Mouse (Mus musculus) c-Kit-positive CD71-positive TER-119-negative erythroid progenitor cells, embryonic 14.5 days (primary cell): ENCODE measurements around the gene Ctdspl.

ENCODE experiments used
- DNase-seq: peaks from one replicate; pipeline ENCODE4 v3.0.0-alpha.2; 2013; ENCODE audit warnings: low read depth

Gene Ctdspl

DNA sequence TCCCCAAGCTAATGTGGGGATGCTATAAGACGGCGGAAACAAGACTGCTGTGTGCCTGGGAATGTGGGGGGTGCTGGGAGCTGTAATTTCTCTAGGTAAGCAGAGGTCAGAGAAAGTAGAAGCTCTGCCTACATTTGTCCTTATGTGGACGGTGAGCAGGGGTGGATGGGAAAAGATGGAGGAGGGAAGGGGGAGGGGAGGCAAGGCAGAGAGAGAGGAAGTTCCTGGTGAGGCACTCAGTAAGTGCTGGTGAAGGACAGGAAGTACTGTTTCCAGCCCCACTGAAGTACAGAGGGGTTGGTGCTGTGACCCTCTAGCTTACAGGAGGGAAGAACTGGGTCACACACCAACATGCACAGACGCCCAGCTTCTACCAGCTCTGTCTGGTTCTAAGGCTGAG, 138.0 kb downstream of the Ctdspl start:
- DNase-seq: no peak

DNA sequence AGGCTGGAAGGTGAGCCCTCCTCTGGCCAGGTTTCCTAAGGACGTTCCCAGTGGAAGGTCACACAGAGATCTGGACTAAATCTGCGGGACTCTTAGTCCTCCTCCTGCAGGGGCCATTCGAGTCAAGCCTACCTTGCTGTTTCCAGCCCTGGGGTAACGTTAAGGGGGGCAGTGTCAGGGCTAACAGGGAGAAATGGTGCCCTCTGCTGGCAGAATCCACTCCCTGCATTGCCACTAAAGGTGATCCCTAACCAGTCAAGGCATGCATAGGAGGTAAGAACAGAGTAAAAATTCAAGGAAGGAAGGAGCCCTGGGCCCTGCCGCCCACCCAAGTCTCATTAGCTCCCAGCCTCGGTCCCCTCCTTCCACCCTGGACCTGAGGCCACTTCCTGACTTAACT, 141.3 kb downstream of the Ctdspl start:
- DNase-seq: peak; percentile 44

DNA sequence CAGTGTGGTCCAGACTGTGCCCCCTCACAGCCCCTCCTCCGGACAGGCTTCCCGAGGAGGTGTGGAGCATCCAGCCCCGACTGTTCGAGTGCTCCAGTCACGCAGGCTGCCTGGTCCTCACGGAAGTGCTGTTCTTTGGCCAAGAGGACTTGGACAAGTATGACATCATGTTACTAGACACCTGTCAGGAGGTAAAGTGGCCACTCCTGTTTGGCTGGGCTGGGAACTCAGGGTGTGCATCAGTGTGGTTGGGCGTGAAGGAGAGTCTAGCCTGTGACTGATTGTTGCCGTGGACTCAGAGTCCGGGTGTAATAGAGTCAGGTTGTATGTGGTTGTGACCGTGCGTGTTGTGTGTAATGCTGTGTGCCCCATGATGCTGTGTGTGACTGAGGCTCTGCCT, 142.0 kb downstream of the Ctdspl start:
- DNase-seq: no peak

DNA sequence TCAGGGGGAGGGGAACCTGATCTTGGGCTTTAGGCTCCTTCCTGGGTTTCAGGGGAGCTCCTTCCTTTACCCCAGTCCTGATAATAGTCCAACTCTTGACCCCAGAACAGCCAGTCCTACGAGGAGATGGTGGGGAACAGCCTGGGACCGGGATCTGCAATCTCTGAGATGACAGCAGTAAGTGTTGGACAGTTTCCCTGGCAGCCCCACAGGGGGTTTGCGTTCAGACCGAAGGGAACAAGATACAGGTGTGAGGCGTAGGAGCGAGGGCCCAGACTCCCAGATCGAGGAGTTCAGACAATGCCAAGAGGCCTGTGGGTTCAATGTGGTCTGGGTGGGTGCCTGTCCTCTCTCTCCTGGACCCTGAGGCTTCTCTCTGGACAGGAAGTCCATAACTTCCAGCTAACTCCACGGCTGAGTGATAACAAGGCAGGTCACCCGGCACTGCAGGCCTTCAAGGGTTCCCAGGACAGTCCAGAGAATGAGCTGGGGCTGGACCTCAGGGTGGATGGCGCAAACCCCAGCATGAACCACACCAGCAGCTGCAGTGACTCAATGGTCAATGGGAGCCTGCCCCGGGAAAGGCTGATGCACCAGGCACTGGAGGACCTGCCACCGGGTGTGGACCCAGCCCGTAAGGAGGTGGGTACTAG, 144.0 kb downstream of the Ctdspl start:
- DNase-seq: no peak

DNA sequence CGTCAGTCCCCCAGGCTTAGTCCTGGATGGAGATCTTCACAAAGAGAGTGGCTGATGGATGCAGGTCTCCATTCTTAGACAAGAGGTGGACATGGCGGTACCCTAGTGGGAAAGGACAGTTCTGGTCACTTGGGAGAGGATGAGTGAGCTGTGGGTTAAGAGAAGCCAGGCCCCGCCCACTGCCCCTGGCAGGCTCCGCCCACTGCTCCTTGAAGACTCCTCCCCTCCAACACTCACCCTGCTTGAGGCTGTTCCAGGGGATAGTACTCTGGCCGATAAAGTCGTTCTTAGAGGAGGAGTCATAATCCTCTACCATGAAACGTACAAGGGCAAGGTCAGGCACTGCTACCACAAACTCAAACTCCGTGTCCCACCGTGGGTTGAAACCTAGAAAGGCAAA, 145.5 kb downstream of the Ctdspl start:
- DNase-seq: no peak

- no peak for DNase-seq
Measured at GRCm38 (mm10) chr9:119073184-119073895, 147.1 kb downstream of the Ctdspl start.

DNA sequence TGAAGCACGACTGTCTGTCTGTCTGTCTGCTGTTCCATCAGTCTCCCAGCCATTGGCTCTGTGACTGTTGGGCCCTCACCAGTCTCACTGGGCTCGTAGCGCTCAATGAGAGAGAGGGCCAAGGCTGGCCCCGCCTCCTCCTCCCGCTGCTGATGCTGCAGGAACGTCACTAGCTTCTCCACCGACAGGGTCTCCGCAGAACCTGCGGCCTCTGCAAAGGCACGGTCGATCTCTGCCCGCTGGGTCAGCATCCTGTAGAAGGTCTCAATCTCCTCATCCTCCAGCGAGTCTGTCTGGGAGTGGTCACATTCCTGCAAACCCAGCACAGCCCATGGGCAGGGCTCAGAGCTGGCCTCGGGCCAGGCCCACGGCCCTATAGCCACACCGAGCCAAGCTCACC, 149.4 kb downstream of the Ctdspl start:
- no peak for DNase-seq

DNA sequence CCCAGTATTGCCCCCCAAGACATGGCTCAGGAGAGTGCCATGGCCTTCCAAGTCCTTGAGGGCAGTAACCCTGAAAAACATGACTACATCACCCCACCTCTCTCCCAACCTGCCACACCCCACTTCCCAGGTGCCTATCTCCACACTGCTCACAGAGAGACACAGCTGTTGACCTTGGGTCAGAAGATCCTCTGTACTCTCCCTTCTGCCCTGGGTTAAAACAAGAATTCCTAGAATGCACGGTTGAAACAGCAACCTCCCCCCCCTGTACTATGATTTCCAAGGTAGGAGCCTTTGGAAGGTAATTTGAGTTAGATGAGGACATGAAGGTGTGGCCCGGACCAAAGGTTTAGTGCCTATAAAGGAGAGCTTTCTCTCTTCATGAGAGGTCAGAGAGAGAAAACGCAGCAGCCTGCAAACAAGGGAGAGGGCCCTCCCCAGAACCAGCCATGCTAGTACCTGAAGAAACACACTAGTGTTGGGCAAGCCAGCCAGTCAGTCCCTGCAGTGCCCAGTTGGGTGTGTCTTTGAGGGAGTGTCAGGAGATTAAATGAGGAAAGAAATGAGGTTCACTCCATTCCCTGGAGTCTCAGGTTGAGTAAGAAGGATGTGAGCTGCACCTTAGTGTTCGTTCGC, 153.9 kb downstream of the Ctdspl start:
- DNase-seq: no peak

DNA sequence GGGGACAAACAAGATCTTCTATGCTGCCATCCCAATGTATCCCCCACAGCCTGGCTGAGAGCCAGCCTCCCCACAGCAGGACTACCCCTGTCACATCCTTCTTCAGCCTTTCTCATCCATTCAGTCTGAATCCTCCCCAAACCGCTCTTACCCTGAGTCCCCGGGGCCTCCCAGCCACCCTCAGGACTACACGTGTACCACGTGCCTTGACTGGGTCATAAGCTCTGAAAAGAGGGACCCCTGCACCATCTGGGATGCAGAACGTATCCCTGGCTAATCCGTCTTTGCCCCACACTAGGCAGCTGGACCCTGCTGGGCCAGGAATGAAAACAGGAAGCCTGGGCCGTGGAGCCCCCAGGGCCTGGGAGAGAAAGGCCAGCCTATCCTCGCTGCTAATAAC, 155.8 kb downstream of the Ctdspl start:
- no peak for DNase-seq

DNA sequence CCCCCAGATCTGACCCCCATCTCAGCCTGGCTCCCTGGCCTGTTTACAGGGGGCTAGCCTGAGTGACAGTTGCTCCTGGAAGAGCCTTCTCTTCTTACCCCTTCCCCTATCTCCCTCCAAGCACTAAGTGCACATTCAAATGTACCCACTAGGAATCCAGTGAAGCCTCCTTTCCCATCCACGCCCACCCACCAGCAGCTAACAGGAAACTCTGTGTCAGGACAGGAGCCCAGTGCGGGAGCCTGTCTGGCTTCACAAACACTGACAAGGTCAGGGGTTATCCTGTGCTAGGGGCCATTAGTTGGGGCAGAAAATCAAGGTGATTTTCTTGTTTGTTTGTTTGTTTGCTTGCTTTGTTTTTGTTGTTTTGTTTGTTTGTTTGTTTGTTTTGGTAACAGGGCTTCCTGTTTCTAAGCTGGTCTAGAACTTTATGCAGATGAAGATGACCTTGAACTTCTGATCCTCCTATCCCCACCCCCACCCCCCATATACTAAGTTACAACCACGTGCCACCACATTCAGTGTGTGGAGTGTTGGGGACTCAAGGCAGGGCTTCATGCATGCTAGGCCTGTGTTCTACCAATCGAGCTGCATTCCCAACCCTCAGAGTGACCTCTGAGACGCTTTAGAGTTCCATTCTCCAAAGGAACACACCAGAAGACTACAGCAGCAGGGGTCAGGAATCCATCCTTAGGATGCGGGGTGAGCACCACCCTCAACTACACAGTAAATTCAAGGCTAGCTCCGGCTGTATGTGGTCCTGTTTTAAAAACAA, 156.6 kb downstream of the Ctdspl start:
- no peak for DNase-seq

GRCm38 (mm10) chr9:119083966-119084365, 157.7 kb downstream of the Ctdspl start:
- DNase-seq: no peak

DNA sequence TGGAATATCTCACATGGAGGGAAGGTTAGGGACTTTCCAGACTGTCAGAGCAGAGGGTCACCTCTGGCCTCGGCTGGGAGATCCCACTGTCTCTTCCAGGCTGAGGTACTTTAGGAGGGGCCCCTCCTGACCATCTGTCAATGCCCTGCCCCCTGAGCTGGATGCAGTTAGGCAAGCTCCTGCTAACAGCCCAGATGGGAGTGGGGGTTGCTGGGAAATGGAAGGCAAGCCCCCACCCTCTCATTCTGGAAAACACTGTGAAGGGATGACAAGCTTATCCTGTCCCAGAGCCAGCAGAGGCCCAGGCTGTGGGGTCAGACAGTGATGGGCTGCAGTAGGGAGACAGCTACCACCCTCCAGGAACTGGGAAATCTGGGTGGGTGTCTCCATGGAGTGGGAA, 160.2 kb downstream of the Ctdspl start:
- no peak for DNase-seq

DNA sequence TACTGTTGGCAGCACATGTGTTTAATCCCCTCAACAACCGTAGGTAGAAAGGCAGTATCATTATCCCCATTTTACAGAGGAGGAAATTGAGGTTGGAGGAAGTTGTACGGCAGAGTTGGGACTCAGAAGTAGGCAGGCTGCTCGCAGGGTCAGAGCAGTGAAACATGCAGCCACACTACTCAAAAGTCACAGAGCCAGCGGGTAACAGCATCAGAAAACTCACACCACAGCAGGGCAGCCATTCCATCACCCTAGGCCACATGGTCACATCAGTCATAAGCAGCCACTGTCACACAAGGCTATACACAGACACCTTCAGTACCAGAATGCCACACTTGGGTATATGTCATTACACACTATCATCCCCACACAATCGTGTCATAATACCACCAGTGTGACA, 161.1 kb downstream of the Ctdspl start:
- DNase-seq: no peak

DNA sequence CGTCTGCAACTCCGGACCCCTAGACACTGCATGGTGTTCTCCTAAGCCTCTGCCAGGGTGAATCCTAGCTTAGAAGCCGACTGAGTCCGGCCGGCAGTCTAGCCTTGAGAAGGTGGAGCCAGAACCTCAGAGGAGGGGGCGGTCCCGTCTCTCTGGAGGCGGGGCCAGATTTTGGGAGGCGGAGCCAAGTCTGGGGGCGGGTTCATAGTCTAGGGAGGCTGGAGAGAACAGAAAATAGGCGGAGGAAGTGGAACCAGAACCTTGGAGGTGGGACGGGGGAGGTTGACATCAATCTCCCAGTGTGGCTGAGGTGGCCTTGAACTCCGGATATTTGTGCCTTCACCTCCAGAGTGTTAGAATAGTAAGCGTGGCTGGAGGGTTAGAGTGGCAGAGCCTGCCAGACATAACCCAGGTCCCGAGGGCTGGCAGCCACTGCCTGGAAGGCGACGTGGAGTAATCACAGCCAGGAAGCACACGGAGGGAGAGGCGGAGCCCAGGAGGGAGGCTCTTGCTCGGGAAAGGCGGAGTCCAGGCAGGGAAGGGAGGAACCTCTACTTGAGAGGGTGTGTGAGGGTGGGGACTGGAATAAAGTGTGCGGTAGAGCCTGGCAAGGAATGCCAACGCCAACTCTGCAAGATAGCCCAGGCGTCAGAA, 162.0 kb downstream of the Ctdspl start:
- DNase-seq: peak; percentile 48

DNA sequence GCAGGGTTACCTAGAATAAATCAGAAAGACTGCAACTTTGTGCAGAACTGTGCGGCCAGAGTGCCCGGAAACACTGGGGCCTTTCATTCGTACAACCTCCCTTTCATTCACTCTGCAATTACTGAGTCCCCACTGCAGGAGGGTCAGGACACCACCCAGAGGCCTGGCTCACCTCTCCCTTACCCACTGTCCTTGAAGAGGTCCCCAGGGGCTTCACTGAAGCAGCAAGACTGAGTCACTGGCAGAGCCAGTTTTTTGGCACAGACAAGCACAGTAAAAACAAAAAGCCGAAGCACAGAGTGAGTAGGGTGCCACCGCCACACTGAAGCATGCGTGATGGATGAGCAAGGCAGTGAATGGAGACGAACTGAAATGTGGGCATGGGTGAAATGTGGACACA, 163.2 kb downstream of the Ctdspl start:
- no peak for DNase-seq

DNA sequence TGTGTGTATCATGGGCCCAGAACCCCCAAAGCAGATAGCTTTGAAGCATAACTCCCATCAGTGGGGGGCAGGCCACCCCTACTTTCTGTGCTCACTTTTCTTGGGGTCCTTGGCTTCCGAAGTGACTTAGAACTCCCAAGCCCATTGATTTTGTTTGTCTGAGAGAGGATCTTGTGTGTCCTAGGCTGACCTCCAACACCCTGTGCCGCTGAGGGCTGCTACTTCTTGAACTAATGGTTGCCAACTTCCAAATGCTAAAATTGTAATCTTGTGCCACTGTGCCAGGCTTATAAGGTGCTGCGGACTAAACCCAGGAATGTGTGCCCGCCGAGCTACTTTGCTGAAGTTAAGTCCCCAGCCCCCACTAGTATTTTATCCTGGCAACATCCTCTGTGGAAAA, 164.2 kb downstream of the Ctdspl start:
- no peak for DNase-seq

GRCm38 (mm10) chr9:119091581-119092310, 165.5 kb downstream of the Ctdspl start:
- DNase-seq: no peak

- no peak for DNase-seq
Measured at GRCm38 (mm10) chr9:119092473-119093418, 166.5 kb downstream of the Ctdspl start.
